Mouse (Mus musculus) neural tube, embryonic 14.5 days (tissue): Measurements from ENCODE around the gene Scaf11. TPM values are rescaled to one million over a fixed set of nuclear protein-coding genes. Genes with fewer than 3 reads are reported as not detected.

ENCODE experiments used
- ATAC-seq: fragments of 200-750 bp; cut with Nextera tagmentation; 2 replicates; pipeline ENCODE4 v1.8.0; 2017; ENCODE audit warnings: low read depth, mild to moderate bottlenecking, moderate TSS enrichment, moderate library complexity
- H3K27ac ChIP-seq: fragments of 300-500 bp; sonication (generic); 2 replicates; pipeline ENCODE4 v1.5.1; 2014; ENCODE audit warnings: low read depth, mild to moderate bottlenecking, control low read depth, low read length, moderate library complexity, mixed read lengths
- H3K27me3 ChIP-seq: fragments of 300-500 bp; sonication (generic); 2 replicates; pipeline ENCODE4 v1.6.1; 2014; ENCODE audit warnings: low read length; ENCODE audit not compliant: control insufficient read depth, insufficient read depth
- H3K36me3 ChIP-seq: fragments of 300-500 bp; sonication (generic); 2 replicates; pipeline ENCODE4 v1.6.1; 2014; ENCODE audit warnings: low read length, mixed read lengths; ENCODE audit not compliant: control insufficient read depth, insufficient read depth
- H3K4me1 ChIP-seq: fragments of 300-500 bp; sonication (generic); 2 replicates; pipeline ENCODE4 v1.6.1; 2014; ENCODE audit warnings: low read length; ENCODE audit not compliant: control insufficient read depth, insufficient read depth
- H3K4me2 ChIP-seq: fragments of 300-500 bp; sonication (generic); 2 replicates; pipeline ENCODE4 v1.6.1; 2014; ENCODE audit warnings: mild to moderate bottlenecking, low read depth, low read length, control low read depth
- H3K4me3 ChIP-seq: fragments of 300-500 bp; sonication (generic); 2 replicates; pipeline ENCODE4 v1.5.1; 2014; ENCODE audit warnings: low read depth, low read length, control low read depth, mixed read lengths
- H3K9ac ChIP-seq: fragments of 300-500 bp; sonication (generic); replicated peaks from 2 replicates; pipeline ENCODE4 v1.6.1; 2014; ENCODE audit warnings: low read depth, mild to moderate bottlenecking, control low read depth, low read length, mixed read lengths
- H3K9me3 ChIP-seq: fragments of 300-500 bp; sonication (generic); 2 replicates; pipeline ENCODE4 v1.6.1; 2016; ENCODE audit warnings: low read length; ENCODE audit not compliant: control insufficient read depth
- WGBS: fragments of 180-500 bp; shearing (Covaris S2); extraction: QIAGEN DNeasy Blood & Tissue Kit; methylation state at CpG from one replicate; pipeline ENCODE4 v1.1.7; 2014; 5-methylcytosine and 5-hydroxymethylcytosine counted together
- polyA plus RNA-seq: library from polyadenylated mRNA; unstranded; fragments of >200 nt; fragmentation: Nextera tagmentation; extraction: Ambion mirVana; gene quantifications from 2 replicates; pipeline ENCODE4 v1.2.1, GENCODE M21; 2014

Scaf11 gene
- polyA plus RNA-seq, 1 experiment from 2014 or later, result 43.6 TPM

DNA sequence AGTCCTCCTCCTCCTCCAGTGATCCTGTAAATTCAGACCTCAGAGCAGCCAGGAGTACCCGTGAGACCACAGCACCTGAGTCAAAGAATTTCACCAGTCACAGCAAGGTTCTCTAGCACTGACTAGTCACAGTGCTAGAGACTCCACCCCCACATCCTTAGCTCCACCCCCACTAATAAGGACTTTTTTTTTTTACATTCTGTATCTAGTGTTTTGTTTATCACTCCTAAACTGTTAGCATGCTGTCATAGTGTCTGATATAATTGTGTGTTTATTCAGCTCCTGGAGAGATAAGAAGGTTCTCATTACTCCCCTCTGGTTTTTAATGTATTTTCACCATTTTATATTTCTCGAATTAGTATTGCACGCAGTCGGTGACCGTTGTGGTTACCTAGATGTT is 29.5 kb upstream of the Scaf11 start:
- Histone ChIP-seq H3K27ac (no peak overlapping the region), H3K9ac (no peak overlapping the region), H3K4me3 (no peak overlapping the region), H3K27me3 (no peaks in the 10 kb centered on the region), H3K9me3 (no peaks in the 10 kb centered on the region), H3K36me3 (no peaks in the 10 kb centered on the region), H3K4me2 (no peak overlapping the region), H3K4me1 (peaks cover 18% of the 10 kb centered on the region)
- no peak for ATAC-seq
- WGBS, result 66% methylated on average over 5 of the region's 5 CpGs

DNA sequence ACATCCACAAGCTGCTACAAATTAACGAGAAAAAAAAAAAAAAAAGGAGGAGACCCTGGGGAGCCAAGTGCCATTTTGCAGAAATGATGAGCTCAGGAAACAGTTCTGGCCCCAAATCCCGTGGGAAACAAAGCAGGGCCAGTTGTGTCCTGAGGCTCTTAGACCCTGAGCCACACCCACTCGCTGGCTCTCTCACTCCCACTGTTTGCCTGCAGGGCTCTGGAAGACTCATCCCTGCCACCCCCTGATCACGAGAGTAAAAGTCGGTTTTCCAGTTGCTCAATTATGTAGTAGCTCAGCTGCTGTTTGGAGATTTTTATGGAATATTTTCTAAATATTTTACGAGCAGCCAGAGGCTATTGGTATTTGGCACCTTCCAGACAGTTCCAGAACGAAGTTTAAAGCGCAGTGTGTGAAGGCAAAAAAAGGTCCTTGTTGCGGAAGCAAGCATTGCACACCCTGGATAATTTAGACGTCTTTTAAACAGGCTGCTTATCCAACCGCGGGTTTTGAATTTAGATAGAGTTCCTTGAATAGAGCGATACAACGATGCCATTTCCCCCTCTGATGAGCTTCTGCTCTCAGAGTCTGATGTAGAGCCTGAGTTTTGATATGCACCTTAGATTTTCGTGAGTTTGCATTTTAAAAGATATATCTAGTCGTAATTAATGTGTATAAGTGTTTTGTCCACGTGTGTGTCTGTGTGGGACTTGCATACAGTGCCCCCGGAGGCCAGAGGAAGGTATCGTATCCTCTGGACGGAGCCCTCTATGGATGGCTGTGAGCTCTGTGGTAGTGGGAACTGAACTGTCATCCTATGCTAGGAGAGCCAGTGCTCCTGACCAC is 28.5 kb upstream of the Scaf11 start:
- Histone ChIP-seq H3K4me1 (peaks cover 18% of the 10 kb centered on the region), H3K36me3 (no peaks in the 10 kb centered on the region), H3K27ac (no peak overlapping the region), H3K9ac (no peak overlapping the region), H3K4me3 (no peak overlapping the region), H3K27me3 (no peaks in the 10 kb centered on the region), H3K4me2 (peak overlapping the region; percentile 17; the same call in 1 of the 2 replicates), H3K9me3 (no peaks in the 10 kb centered on the region)
- 21% methylated on average over 20 of the region's 20 CpGs for whole genome bisulfite sequencing
- peak; percentile 70 for ATAC-seq

DNA sequence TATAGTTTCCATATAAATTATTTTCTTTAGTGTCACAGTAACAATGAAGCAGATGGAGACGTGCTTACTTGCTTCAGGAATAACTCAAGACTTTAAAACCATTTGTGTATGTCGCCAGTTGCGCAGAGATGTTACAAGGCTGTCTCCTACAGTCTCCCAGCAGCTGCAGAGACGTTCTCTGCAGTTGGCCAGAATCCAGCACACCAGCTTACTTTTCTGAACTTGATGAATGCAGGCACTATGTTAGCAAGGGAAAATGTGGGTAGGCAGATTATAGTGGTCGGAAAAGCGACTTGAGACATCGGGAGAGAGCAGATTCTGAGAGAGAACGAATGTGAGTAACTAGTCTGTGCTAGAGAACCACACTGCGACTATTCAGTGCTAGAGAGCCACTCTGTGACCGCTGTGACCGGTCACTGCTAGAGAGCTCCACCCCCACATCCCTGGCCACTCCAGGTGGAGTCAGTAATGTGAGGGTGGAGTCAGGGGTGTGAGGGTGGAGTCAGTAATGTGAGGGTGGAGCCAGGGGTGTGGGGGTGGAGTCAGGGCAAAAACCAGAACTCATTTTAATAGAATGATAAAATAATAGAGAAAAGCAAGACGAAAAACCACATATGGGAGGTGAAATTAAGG is 26.5 kb upstream of the Scaf11 start:
- H3K9me3 ChIP-seq, result no peaks in the 10 kb centered on the region
- H3K4me1 ChIP-seq, result peaks cover 16% of the 10 kb centered on the region
- ATAC-seq, result no peak
- no peak overlapping the region for H3K9ac ChIP-seq
- no peak overlapping the region for H3K27ac ChIP-seq
- no peak overlapping the region for H3K4me2 ChIP-seq
- no peaks in the 10 kb centered on the region for H3K36me3 ChIP-seq
- H3K27me3 ChIP-seq, result no peaks in the 10 kb centered on the region
- no peak overlapping the region for H3K4me3 ChIP-seq
- WGBS, result 57% methylated on average over 12 of the region's 12 CpGs

DNA sequence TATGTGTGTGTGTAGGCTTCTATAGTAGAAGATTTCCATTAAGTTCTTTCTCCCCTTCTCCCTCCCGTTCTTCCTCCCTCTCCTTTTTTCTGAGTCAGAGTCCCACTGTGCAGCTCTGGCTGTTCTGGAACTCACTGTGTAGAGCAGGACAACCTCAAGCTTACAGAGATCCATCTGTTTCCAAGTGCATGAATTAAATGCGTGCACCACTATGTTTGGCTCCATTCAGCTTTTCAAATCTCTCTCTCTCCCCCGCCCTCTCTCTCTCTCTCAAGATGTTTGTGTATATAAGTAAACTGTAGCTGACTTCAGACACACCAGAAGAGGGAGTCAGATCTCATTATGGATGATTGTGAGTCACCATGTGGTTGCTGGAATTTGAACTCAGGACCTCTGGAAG is 20.2 kb upstream of the Scaf11 start:
- no peak overlapping the region for H3K27ac ChIP-seq
- H3K36me3 ChIP-seq, result no peaks in the 10 kb centered on the region
- WGBS, result 80% methylated on average over 3 of the region's 3 CpGs
- H3K27me3 ChIP-seq, result no peaks in the 10 kb centered on the region
- H3K9me3 ChIP-seq, result no peaks in the 10 kb centered on the region
- ATAC-seq, result no peak
- no peaks in the 10 kb centered on the region for H3K4me1 ChIP-seq
- H3K4me2 ChIP-seq, result no peak overlapping the region
- H3K9ac ChIP-seq, result no peak overlapping the region
- H3K4me3 ChIP-seq, result no peak overlapping the region

DNA sequence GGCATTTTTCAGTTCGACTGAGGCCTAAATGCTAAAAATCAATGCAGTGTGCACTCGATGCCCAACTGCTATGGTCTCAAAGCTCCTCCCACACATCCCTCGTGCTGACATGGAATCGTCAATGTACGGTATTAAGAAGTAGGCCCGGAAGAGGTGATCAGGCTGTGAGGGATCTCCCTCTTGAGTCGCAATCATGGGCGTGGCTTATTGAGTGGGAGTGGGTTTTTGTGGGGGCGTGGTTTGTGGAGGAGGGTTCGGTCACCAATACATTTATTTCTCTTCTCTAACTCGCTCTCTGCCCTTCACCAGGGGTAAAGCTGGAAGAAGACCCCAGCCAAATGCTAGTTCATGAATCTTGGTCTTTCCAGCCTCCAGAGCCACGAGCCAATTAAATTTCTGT is 17.4 kb upstream of the Scaf11 start:
- Histone ChIP-seq H3K27me3 (no peaks in the 10 kb centered on the region), H3K9me3 (no peaks in the 10 kb centered on the region), H3K4me3 (no peak overlapping the region), H3K27ac (no peak overlapping the region), H3K36me3 (no peaks in the 10 kb centered on the region), H3K4me2 (no peak overlapping the region), H3K4me1 (no peaks in the 10 kb centered on the region), H3K9ac (no peak overlapping the region)
- no peak for ATAC-seq
- 86% methylated on average over 12 of the region's 12 CpGs for WGBS

DNA sequence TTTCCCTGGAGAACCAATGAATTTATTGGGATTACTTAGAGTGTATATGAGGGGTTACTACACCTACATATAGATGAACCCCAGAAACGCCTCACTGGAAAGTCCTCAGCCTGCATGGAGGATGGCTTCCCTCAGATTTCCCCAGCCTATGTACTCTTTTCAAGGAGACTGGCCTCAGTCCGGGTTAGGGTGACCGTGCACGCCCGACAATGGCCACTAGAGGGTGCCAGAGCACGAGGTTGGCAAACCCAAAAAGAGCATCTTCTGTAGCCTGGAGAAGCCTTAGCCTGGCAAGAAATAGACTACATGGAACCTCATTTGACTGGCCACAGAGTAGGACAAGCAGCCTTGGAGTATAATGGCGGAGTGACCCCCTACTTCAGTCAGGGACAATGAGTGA is 15.7 kb upstream of the Scaf11 start:
- no peaks in the 10 kb centered on the region for H3K9me3 ChIP-seq
- H3K27ac ChIP-seq, result no peak overlapping the region
- H3K9ac ChIP-seq, result no peak overlapping the region
- 9% methylated on average over 7 of the region's 7 CpGs for WGBS
- no peaks in the 10 kb centered on the region for H3K27me3 ChIP-seq
- H3K4me2 ChIP-seq, result no peak overlapping the region
- H3K4me3 ChIP-seq, result no peak overlapping the region
- no peak; the same call in 1 of the 2 replicates for ATAC-seq
- H3K36me3 ChIP-seq, result no peaks in the 10 kb centered on the region
- H3K4me1 ChIP-seq, result no peaks in the 10 kb centered on the region

DNA sequence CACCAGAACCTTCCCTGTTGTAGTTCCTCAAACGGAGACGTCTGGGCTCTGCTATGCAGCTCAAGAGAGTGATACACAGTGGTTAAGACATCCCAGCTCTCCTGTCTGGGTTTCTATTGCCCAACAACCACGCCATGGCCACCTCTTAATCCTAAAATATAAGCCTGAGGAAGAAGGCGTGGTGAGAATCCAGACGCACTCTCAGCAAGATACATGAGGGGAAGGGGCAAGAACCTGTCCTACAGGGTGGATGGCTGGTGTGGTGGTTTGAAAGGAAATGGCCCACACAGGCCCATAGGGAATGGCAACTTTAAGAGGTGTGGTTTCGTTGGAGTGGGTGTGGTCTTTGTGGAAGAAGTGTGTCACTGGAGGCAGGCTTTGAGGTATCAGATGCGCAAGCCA is 14.9 kb upstream of the Scaf11 start:
- no peaks in the 10 kb centered on the region for H3K4me1 ChIP-seq
- no peak overlapping the region for H3K4me2 ChIP-seq
- no peak for ATAC-seq
- H3K4me3 ChIP-seq, result no peak overlapping the region
- H3K27me3 ChIP-seq, result no peaks in the 10 kb centered on the region
- 86% methylated on average over 7 of the region's 7 CpGs for WGBS
- no peak overlapping the region for H3K9ac ChIP-seq
- H3K36me3 ChIP-seq, result no peaks in the 10 kb centered on the region
- H3K27ac ChIP-seq, result no peak overlapping the region
- no peaks in the 10 kb centered on the region for H3K9me3 ChIP-seq

DNA sequence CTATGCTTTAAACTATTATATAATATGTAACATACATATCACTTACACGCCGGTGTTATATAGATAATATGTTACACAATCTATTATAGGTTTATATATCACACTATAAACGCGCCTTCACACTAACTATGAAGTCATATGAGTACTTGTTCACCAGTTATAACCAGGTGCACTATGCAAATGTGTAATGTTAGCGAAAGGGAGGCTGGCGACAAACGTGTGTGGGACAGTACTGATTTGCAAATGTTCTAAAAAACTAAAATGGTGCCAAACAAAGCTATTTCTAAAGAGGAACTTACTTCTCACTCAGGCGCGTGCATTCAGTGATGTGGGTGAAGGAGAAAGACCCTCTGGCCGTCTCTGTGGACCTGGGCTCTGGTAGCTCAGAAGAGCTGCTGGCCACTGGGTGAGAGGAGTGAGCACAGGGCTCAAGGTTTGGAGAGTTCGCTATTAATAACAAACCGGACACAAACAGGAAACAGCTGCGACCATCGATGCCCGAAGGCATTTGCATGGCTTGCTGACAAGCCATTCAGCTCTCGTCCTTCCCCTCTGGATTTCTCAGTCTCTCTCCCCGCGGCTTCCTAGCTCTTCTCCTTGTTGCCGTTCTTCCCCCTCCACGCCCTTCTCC is 13.8 kb upstream of the Scaf11 start:
- no peak overlapping the region for H3K4me2 ChIP-seq
- ATAC-seq, result no peak
- H3K9me3 ChIP-seq, result no peaks in the 10 kb centered on the region
- 78% methylated on average over 19 of the region's 20 CpGs for WGBS
- H3K27ac ChIP-seq, result no peak overlapping the region
- no peak overlapping the region for H3K9ac ChIP-seq
- H3K36me3 ChIP-seq, result no peaks in the 10 kb centered on the region
- no peaks in the 10 kb centered on the region for H3K4me1 ChIP-seq
- no peaks in the 10 kb centered on the region for H3K27me3 ChIP-seq
- no peak overlapping the region for H3K4me3 ChIP-seq

DNA sequence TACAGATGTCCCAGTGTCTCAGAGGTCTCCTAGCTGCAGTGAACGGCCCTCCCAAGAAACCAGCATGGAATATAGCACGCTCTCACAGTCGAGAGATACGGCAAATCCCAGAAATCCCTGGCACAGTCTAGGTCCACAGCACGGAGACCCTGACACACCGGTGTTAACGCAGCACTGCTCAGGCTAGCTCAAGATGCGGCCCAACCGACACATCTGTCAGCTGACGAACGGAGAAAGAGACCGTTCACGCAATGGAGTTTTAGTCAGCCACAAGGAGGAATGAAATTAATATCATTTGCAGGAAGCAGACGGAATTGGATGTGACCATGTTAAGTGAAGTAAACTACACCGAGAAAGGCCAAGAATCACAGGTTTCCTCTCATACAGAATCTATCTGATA is 13.3 kb upstream of the Scaf11 start:
- H3K4me1 ChIP-seq, result no peaks in the 10 kb centered on the region
- no peaks in the 10 kb centered on the region for H3K9me3 ChIP-seq
- H3K36me3 ChIP-seq, result no peaks in the 10 kb centered on the region
- H3K27me3 ChIP-seq, result no peaks in the 10 kb centered on the region
- no peak overlapping the region for H3K9ac ChIP-seq
- no peak overlapping the region for H3K4me2 ChIP-seq
- WGBS, result 91% methylated on average over 15 of the region's 15 CpGs
- H3K4me3 ChIP-seq, result no peak overlapping the region
- no peak for ATAC-seq
- no peak overlapping the region for H3K27ac ChIP-seq
